Mouse (Mus musculus) kidney, embryonic 16.5 days (tissue): ENCODE measurements around the gene Bcl6b. TPM values are rescaled to one million over a fixed set of nuclear protein-coding genes. Genes with fewer than 3 reads are reported as not detected.

ENCODE experiments used
- ATAC-seq: fragments of 200-750 bp; cut with Nextera tagmentation; 2 replicates; pipeline ENCODE4 v1.8.0; 2017; ENCODE audit warnings: moderate TSS enrichment; ENCODE audit not compliant: low FRiP score, low TSS enrichment
- H3K27ac ChIP-seq: fragments of 300-500 bp; sonication (generic); 2 replicates; pipeline ENCODE4 v1.5.1; 2014; ENCODE audit warnings: low read length
- H3K27me3 ChIP-seq: fragments of 300-500 bp; sonication (generic); 2 replicates; pipeline ENCODE4 v1.6.1; 2014; ENCODE audit warnings: low read length, control low read depth, mixed read lengths; ENCODE audit not compliant: insufficient read depth
- H3K36me3 ChIP-seq: fragments of 300-500 bp; sonication (generic); 2 replicates; pipeline ENCODE4 v1.6.1; 2014; ENCODE audit warnings: low read length, control low read depth, mixed read lengths; ENCODE audit not compliant: insufficient read depth
- H3K4me1 ChIP-seq: fragments of 300-500 bp; sonication (generic); 2 replicates; pipeline ENCODE4 v1.6.1; 2014; ENCODE audit warnings: low read length, control low read depth, mixed read lengths; ENCODE audit not compliant: insufficient read depth
- H3K4me2 ChIP-seq: fragments of 300-500 bp; sonication (generic); replicated peaks from 2 replicates; pipeline ENCODE4 v1.6.1; 2014; ENCODE audit warnings: low read depth, low read length
- H3K4me3 ChIP-seq: fragments of 300-500 bp; sonication (generic); 2 replicates; pipeline ENCODE4 v1.5.1; 2014; ENCODE audit warnings: mild to moderate bottlenecking, low read length
- H3K9ac ChIP-seq: fragments of 300-500 bp; sonication (generic); replicated peaks from 2 replicates; pipeline ENCODE4 v1.6.1; 2014; ENCODE audit warnings: low read length
- H3K9me3 ChIP-seq: fragments of 300-500 bp; sonication (generic); 2 replicates; pipeline ENCODE4 v1.6.1; 2016; ENCODE audit warnings: low read length, control low read depth
- WGBS: fragments of 180-500 bp; shearing (Covaris S2); extraction: QIAGEN DNeasy Blood & Tissue Kit; methylation state at CpG from one replicate; pipeline ENCODE4 v1.1.7; 2014; 5-methylcytosine and 5-hydroxymethylcytosine counted together
- polyA plus RNA-seq: library from polyadenylated mRNA; unstranded; fragments of >200 nt; fragmentation: Nextera tagmentation; extraction: Ambion mirVana; gene quantifications from 2 replicates; pipeline ENCODE4 v1.2.1, GENCODE M21; 2015

Gene Bcl6b
- polyA plus RNA-seq, 1 experiment from 2014 or later = 27.4 TPM

GRCm38 (mm10) chr11:70225798-70226601 lies 3.6 kb downstream of the Bcl6b start:
- no peaks in the 10 kb centered on the region for H3K36me3 ChIP-seq
- no peak for ATAC-seq
- WGBS = 17% methylated on average over 27 of the region's 27 CpGs
- H3K4me3 ChIP-seq = peak overlapping the region; percentile 48
- H3K4me1 ChIP-seq = peaks cover 25% of the 10 kb centered on the region
- no peaks in the 10 kb centered on the region for H3K9me3 ChIP-seq
- H3K9ac ChIP-seq = peak overlapping the region; percentile 69
- H3K27me3 ChIP-seq = peaks cover 55% of the 10 kb centered on the region
- H3K4me2 ChIP-seq = peak overlapping the region; percentile 56
- peak overlapping the region; percentile 23 for H3K27ac ChIP-seq

DNA sequence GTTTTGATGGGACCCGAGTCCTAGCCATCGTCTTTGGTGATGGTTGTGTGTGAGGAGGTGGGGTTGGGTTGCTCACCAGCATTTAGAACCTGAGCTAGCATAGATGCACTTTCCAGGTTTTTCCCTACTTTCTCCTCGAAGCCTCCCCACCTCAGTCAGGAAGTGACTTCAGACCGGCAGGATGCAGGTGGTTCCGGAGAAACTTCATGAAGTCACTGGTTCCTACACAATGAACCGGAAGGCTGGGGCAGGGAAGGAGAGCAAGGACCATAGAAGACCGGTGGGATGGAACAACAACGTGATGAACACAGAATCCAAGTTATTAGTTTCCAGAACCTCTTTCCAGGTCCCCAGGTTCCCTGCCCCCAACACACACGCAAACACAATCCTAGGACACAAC lies 5.9 kb downstream of the Bcl6b start:
- 76% methylated on average over 9 of the region's 9 CpGs for WGBS
- peak overlapping the region; percentile 67 for H3K27ac ChIP-seq

DNA sequence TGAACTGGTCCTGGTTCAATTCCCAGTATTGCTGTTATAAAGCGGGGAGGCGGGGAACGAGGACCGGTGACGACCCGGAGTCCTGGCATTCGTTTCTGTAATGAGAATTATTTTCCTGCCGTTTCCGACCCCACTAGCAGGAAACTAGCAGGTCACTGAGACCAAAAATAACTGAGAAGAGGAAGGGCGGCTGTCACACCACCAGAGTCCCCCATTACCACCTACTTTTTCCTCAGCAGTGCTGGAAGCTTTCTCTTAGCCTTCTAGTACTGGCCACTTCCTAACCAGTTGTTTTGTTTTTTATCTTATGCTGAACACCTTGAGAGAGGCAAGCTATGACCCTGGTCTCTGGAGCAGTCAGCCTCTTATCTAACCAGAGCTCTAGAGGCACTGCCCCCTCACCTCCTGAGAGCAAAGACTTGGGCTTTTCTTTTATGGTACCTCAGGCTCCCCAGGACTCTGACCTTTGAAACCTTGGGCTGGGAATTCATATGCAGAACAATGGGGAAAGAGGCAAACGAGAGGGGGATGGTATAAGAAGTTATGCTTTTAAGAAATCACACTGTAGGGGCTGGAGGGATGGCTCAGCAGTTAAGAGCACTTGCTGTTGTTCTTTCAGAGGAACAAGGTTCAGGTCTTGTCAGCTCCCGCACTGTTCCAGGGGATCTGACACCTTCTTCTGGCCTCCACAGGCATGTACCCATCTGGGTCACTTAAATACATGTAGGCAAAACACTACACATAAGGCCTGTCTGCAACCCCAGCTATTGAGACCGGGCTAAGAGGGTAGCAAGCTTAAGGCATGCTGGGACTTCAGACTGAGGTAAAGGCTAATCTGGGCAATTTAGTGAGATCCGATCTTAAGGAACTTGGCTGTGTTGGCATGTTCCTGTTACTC lies 7.7 kb downstream of the Bcl6b start:
- no peak; the same call in 1 of the 2 replicates for ATAC-seq
- no peaks in the 10 kb centered on the region for H3K9me3 ChIP-seq
- H3K9ac ChIP-seq = peak overlapping the region; percentile 50
- peak overlapping the region; percentile 53 for H3K4me3 ChIP-seq
- peaks cover 27% of the 10 kb centered on the region for H3K4me1 ChIP-seq
- H3K27me3 ChIP-seq = peaks cover 25% of the 10 kb centered on the region
- WGBS = 13% methylated on average over 14 of the region's 14 CpGs
- H3K4me2 ChIP-seq = peak overlapping the region; percentile 72
- peak overlapping the region; percentile 73 for H3K27ac ChIP-seq
- no peaks in the 10 kb centered on the region for H3K36me3 ChIP-seq

More for the DNA sequence above, 5.9 kb downstream of the Bcl6b start:
- Histone ChIP-seq H3K36me3 (no peaks in the 10 kb centered on the region), H3K4me1 (peaks cover 24% of the 10 kb centered on the region), H3K4me3 (no peak overlapping the region), H3K27me3 (peaks cover 40% of the 10 kb centered on the region), H3K4me2 (peak overlapping the region; percentile 56; the same call in 1 of the 2 replicates), H3K9me3 (no peaks in the 10 kb centered on the region), H3K9ac (0 out of 2 replicates have a peak overlapping the region, but pooled peaks have one; percentile 5)
- ATAC-seq = no peak

GRCm38 (mm10) chr11:70220731-70221602 lies 8.6 kb downstream of the Bcl6b start, which contains the start of gene Slc16a13:
Gene Slc16a13, minus strand, starts transcription at chr11:70221064.
- peak within 1 kb of the TSS; percentile 72 for H3K4me2 ChIP-seq
- H3K4me1 ChIP-seq = peaks cover 21% of the 10 kb centered on the region
- H3K9me3 ChIP-seq = no peaks in the 10 kb centered on the region
- H3K36me3 ChIP-seq = no peaks in the 10 kb centered on the region
- peak; percentile 92 for ATAC-seq
- peak within 1 kb of the TSS; percentile 53 for H3K4me3 ChIP-seq
- peak within 1 kb of the TSS; percentile 70 for H3K9ac ChIP-seq
- peaks cover 22% of the 10 kb centered on the region for H3K27me3 ChIP-seq
- WGBS = under 1% methylated on average over 28 of the region's 28 CpGs
- peak within 1 kb of the TSS; percentile 79 for H3K27ac ChIP-seq

GRCm38 (mm10) chr11:70220323-70220722 lies 9.3 kb downstream of the Bcl6b start:
- H3K27me3 ChIP-seq = peaks cover 22% of the 10 kb centered on the region
- H3K4me1 ChIP-seq = peaks cover 21% of the 10 kb centered on the region
- peak overlapping the region; percentile 79 for H3K27ac ChIP-seq
- H3K9me3 ChIP-seq = no peaks in the 10 kb centered on the region
- H3K4me3 ChIP-seq = peak overlapping the region; percentile 53
- H3K4me2 ChIP-seq = peak overlapping the region; percentile 72
- no peaks in the 10 kb centered on the region for H3K36me3 ChIP-seq
- no peak for ATAC-seq
- peak overlapping the region; percentile 70 for H3K9ac ChIP-seq
- 2% methylated on average over 24 of the region's 24 CpGs for WGBS

DNA sequence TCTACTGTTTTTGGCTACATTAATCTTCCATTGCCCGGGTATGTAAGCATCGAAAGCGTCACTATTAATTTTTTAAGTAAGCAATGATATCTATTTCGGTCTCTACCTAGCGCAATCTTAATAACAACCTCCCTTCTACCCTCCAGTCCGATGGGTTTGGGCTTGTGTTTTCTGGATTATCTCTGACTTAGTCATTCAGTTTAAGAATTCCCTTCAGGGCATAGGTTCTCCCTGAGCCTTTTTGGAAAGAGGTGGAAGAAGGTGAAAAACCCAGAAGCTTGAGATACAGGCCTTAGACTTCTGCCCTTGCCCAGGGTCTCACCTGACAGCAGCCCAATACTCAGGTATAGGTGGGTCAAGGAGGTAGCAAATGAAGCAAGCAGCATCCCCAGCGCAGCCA lies 9.7 kb downstream of the Bcl6b start:
- Histone ChIP-seq H3K36me3 (no peaks in the 10 kb centered on the region), H3K27me3 (peaks cover 25% of the 10 kb centered on the region), H3K4me3 (peak overlapping the region; percentile 53), H3K4me2 (peak overlapping the region; percentile 72), H3K27ac (no peak overlapping the region), H3K9ac (peak overlapping the region; percentile 70), H3K9me3 (no peaks in the 10 kb centered on the region), H3K4me1 (peaks cover 24% of the 10 kb centered on the region)
- no peak for ATAC-seq
- 63% methylated on average over 7 of the region's 7 CpGs for WGBS

DNA sequence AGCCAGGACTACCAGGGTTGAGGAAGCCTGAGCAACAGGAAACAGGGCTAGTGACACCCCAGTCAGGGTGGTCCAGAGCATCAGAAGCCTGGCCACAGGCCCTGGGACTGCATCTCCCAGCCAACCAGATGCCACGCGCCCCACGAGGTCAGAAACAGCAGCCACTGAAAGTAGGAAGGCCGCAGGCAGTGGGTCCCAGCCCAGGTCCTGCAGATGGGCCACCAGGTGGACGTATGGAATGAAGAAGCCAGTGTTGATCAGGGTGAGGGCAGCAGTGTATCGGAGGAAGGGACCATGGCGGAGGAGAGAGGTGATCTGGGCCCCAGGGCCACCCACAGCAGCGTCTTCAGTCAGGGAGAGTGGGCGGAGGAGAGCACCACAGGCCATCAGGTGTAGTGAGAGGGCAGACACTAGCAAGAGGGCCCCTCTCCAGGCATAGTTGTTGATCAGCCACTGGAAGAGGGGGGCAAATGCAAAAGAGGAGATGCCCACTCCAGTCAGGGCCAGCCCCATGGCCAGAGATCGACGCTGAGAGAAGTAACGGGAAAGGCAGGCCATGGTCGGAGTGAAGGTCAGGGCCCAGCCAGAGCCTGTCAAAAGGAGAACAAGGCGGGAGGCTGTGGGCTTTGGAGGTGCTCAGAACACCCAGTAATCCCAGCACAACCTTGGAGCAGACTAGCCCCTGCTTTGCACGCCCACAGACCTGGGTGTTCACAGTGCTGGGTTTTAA lies 10.7 kb downstream of the Bcl6b start:
- no peaks in the 10 kb centered on the region for H3K9me3 ChIP-seq
- 84% methylated on average over 15 of the region's 15 CpGs for WGBS
- ATAC-seq = no peak
- H3K4me3 ChIP-seq = no peak overlapping the region
- H3K27ac ChIP-seq = peak overlapping the region; percentile 19; the same call in 1 of the 2 replicates
- H3K27me3 ChIP-seq = peaks cover 35% of the 10 kb centered on the region
- no peaks in the 10 kb centered on the region for H3K36me3 ChIP-seq
- H3K9ac ChIP-seq = no peak overlapping the region
- peaks cover 33% of the 10 kb centered on the region for H3K4me1 ChIP-seq
- peak overlapping the region; percentile 72; the same call in 1 of the 2 replicates for H3K4me2 ChIP-seq

- 62% methylated on average over 4 of the region's 4 CpGs for WGBS
- Histone ChIP-seq H3K4me2 (no peak overlapping the region), H3K27ac (peak overlapping the region; percentile 37; the same call in 1 of the 2 replicates), H3K4me1 (peaks cover 41% of the 10 kb centered on the region), H3K27me3 (peaks cover 42% of the 10 kb centered on the region), H3K36me3 (no peaks in the 10 kb centered on the region), H3K4me3 (no peak overlapping the region), H3K9me3 (no peaks in the 10 kb centered on the region), H3K9ac (no peak overlapping the region)
- no peak for ATAC-seq
These were observed 11.6 kb downstream of the Bcl6b start for GRCm38 (mm10) chr11:70218039-70218438.
